Mouse (Mus musculus): ENCODE data around the gene Fam129b. TPM values are rescaled to one million over a fixed set of nuclear protein-coding genes. Genes with fewer than 3 reads are reported as not detected.

Fam129b gene
- total RNA-seq, 2 experiments from 2014 or later: 20.0 to 21.0 TPM

DNA sequence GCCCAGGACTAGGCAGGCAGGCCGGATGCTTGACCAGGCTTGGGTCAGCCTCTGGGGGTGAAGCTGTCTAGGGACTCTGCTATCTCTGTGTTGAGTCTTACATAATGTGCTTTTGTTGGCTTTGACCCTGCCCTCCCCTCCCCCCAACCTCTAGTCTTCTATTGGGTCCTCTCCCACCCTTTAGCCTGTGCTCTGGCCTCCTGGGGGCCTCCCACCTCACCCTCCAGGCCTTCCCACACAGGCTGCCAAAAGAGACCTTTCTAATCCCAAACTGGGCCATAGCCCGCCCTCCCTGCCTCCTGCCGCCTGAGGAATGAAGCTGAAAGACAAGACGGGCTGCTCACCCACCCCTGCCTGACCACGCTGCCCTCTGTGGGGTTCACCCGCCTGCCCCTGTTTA is 5.1 kb downstream of the Fam129b start:
- DNase-seq (ENCODE audit: low spot score in 2 of 2): no peak

DNA sequence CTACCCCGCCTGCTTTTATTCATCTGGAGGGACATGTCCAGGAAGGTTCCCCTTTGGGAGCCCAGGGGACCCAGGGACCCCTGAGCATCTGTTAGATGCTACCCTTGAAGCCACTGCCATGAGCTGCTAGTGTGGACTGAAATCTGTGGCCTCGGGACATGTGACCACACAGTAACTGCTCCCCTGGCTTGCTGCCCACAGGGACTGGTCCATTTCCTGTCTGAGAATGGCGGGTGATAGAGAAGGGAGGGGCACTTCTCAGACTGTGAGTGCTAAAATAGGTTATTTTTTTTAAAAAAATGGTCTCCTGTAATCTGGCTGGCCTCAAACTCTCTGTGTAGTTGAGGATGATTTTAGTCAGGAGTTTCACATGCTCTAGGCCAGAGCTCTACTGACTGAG is 5.8 kb downstream of the Fam129b start:
- DNase-seq (ENCODE audit: low spot score in 2 of 2): peak; percentile 64 to 70
- intact Hi-C loops (cut with DNase I): no loop called here

More for the DNA sequence above, 5.1 kb downstream of the Fam129b start:
- intact Hi-C loops (cut with DNase I): no loop called here

DNA sequence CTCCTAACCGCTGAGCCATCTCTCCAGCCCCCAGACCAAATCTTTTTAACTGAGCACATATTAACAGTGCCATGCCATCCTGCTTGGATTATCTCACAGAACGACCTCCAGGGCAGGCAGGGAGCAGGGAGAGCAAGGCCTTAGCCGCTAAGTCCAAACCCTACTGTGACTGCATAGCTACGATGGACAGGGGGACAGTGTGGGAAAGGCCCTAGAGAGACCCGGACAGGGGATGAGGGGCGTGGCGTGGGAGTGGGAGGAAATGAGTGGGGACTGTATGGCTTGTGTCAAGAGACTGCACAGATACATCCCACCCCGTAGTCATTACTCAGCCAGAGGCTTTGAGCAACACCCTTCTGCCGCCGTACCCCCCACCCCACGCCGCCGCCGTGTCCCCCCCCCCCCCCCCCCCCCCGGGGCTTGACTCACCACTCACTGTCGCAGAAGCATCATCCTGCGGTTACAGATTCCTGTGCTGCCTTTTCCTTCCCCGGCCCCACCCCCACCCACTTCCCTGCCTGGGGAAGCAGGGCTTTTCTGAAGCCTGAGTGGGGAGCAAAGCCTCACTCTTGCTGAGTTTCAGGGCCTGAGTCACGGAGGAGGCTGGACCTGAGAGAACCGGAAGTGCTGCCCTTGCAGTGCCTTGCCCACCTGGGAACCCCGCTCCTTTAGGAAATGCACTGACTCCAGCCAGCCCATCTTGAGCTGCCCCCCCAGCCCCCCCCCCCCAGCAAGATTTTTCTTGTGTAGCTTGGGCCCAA is 6.5 kb downstream of the Fam129b start:
- no peak for DNase-seq (ENCODE audit: low spot score in 2 of 2)
- intact Hi-C loops (cut with DNase I): no loop called here

GRCm38 (mm10) chr2:32884745-32885144 is 8.8 kb downstream of the Fam129b start:
- intact Hi-C loops (cut with DNase I): no loop called here
- no peak for DNase-seq (ENCODE audit: low spot score in 2 of 2)

DNA sequence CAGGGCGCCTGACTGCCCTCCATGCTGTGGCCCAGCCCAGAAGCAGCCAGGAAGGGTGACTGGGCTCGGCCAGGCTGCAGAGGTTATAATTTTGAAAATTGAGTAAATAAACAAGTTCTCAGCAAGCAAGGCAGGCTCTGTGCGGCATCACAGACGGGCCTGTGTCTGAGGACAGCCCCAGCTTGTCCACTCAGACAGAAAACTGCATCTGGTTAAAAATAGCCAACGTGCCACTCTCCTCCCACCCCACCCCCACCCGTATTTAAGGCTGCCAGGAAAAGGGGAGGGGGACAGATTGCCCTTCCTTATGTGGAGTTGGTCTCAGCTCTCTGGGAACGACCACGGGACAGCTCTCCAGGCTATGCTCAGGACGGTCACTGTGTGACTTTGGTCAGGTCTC is 12.1 kb downstream of the Fam129b start:
- intact Hi-C loops (cut with DNase I): no loop called here
- no peak for DNase-seq (ENCODE audit: low spot score in 2 of 2)

GRCm38 (mm10) chr2:32888551-32888950 is 12.6 kb downstream of the Fam129b start:
- intact Hi-C loops (cut with DNase I): no loop called here
- no peak for DNase-seq (ENCODE audit: low spot score in 2 of 2)

DNA sequence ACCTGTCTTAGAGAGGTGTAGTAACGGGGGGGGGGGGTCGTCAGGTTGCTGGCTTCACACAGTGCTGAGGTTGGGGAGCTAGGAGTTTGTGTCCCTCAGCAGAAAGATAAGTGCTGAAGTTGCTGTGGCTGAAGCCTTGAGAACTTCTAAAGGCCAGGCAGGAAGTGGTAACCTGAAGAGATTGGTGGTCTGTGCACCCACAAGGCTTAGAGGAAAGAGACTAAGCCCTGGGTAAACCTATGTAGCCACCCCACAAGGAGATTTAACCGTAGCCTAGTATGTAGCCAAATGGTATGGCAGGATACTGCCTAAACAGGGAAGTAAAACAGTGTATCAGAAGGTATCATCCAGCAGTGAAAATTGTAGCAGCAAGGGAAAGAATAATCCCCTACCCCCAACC is 14.4 kb downstream of the Fam129b start:
- no peak for DNase-seq (ENCODE audit: low spot score in 2 of 2)
- intact Hi-C loops (cut with DNase I): no loop called here

- intact Hi-C loops (cut with DNase I): no loop called here
- DNase-seq (ENCODE audit: low spot score in 2 of 2): no peak
Observed at GRCm38 (mm10) chr2:32891278-32891677, 15.4 kb downstream of the Fam129b start.

DNA sequence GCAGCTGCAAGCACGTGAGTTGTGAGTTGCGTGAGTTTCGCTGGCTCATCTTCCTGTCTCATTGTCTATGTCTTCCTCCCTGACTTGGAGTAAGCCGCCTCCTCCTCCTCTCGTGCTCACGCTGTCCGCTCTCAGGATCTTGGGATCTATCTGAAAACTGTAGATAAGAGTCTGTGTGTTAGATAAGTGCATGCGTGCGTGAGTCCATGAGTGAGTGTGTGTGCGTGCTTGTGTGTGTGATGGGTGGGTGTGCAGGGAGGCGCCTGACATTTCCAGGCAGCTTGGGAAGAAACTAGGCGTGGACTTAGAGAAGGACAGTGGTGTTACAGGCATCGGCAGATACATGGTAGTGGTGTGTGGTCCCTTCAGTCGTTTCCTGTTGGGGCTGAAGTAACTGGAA is 16.6 kb downstream of the Fam129b start:
- DNase-seq (ENCODE audit: low spot score in 2 of 2): no peak
- intact Hi-C loops (cut with DNase I): no loop called here

DNA sequence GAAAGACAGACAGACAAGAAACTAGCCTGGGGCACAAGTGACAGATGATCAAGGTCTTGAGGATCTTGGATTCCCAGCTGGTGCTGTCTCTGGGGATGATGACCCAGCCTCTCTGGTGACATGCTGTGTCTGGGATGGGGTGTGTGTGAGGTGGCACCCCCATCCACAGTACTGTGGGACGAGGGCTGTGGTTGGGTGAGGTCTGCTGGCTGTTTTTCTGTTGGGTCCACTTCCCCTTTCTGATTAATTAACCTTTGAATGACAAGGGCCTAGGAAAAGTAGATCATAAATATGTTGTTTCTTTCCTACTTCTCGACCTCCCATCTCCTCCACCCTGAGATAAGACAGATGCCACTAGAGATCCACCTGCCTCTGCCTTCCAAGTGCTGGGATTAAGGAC is 18.2 kb downstream of the Fam129b start:
- intact Hi-C loops (cut with DNase I): no loop called here
- DNase-seq (ENCODE audit: low spot score in 2 of 2): no peak

DNA sequence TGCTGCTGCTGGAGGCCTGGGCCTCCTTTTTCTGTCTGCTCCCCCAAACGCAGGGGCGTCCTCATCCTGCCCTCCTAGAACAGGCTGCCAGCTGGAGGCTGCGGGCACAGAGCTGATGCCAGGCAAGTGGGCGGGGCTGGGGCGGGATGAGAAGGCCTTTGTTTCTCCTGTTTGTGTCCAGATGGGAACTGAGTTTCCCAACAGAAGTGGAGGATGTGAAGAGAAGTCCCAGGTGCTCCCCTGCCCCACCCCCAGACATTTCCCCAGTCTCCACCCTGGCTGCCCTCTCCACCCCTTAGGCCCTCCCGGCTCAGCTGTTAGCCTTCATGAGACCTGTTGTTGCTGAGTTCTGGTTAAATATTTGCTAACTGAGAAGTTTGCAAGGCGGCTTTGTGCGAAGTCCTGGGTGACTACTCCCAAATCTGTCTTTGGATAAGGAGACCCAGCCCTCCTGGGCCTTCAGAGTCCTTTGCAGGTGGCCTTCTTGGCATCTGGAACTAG is 19.7 kb downstream of the Fam129b start:
- DNase-seq (ENCODE audit: low spot score in 2 of 2): no peak
- intact Hi-C loops (cut with DNase I): no loop called here

DNA sequence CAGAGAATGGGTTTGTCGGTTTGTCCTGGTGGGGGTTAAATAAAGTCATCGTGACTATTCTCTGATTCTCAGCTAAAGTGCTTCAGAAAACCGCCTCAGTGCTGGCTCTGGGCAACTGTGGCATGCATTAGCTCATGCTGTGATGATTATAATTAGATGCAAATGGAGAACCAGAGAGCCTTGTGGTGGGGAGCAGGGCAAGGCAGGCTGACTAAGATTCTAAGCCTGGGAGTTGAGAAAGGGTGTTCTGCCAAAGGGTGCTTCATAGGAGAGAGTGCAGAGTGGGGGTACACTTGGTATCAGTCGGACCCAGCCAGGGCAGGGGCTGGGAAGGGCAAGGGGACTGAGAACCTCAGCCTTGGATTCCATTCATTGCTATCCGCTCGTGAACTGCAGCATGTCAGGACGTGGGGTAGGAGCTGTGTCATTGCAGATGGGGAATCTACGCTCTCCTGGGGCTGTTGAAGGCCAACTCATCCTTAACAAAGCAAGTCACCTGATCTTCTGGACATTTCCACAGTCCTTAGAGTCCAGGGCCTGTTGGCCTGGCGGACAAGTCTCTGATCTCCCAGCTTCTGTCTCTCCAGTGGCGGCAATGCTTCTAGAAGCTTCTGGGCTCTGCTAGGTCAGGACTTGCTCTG is 20.7 kb downstream of the Fam129b start:
- no peak for DNase-seq (ENCODE audit: low spot score in 2 of 2)
- intact Hi-C loops (cut with DNase I): no loop called here

DNA sequence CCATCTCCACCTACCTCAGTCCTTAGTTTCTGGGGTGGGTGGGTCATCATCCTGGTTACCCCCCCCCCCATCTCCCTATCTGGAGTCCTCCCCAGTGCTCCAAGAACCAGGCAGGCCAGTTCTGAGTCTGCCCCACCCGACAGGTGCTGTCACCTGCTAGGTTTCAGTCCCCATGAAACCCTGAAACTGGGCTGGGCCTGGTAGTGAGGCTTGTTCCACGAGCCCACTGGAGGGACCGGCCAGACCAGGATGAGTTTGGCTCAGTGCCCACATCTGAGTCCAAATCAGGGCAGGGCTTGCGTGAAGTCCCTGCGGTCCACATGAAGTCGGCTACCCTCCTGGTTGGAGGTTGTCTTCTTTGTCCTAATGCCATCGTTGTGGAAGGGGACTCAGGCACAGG is 23.1 kb downstream of the Fam129b start:
- intact Hi-C loops (cut with DNase I): no loop called here
- DNase-seq (ENCODE audit: low spot score in 2 of 2): no peak

GRCm38 (mm10) chr2:32902126-32902525 is 26.2 kb downstream of the Fam129b start:
- intact Hi-C loops (cut with DNase I): no loop called here
- DNase-seq (ENCODE audit: low spot score in 2 of 2): no peak

DNA sequence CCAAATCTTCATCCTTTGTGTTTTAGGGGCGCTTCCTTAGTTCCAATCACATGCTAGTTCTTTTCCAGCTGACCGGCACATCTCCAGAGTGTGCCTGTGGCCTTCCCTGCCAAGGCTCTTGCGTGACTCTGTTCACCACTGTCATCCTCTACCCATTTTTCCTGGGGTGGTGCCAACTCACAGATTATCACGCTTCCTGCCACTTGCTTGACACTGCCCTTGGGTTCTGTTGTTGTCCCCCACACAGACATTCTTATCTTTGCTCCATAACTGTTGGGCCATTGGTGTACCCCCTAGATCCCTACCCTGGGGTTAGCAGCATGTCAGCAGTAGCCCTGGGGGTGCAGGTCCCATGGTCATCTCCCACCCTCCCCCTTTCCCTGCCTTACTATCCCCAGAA is 27.6 kb downstream of the Fam129b start:
- no peak for DNase-seq (ENCODE audit: low spot score in 2 of 2)
- intact Hi-C loops (cut with DNase I): no loop called here

GRCm38 (mm10) chr2:32904637-32905036 is 28.7 kb downstream of the Fam129b start:
- no peak for DNase-seq (ENCODE audit: low spot score in 2 of 2)
- intact Hi-C loops (cut with DNase I): no loop called here

DNA sequence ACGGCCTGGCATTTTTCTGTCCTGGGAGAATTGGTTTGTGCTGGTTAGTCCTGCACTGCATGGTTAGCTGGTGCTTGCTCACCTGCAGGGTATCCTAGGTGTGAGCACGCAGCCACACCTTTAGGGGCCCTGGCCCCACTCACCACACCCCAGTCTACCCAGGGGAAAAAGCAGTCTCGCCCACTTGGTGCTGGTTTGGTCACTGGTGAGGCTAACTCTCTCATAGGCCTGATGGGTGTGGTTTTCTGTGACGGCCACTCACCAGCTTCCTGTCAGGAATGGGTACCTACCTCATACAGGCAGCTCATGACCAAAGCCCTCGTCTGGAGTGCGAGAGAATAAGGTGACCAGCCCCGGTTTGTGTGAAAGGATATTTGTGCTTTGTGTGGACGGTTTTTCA is 29.4 kb downstream of the Fam129b start:
- DNase-seq (ENCODE audit: low spot score in 2 of 2): no peak
- intact Hi-C loops (cut with DNase I): no loop called here

DNA sequence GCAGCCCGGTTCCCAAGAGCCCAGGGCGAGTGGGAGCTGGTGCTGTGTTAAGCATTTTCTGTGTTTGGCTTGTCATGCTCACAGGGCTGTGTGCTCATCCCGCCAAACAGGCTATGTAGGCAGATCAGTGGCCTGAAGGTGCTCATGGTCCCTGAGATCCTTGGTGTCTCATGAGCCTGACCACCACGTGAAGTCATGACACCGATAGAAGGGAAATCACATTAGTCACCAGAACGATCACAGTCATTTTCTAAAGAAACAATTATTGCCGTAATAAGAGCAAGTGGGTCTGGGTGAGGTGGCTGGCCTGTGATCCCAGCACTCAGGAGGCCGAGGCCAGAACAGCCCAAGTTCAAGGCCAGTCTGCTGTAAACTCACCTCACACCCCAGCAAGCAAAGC is 31.5 kb downstream of the Fam129b start:
- intact Hi-C loops (cut with DNase I): no loop called here
- DNase-seq (ENCODE audit: low spot score in 2 of 2): no peak

DNA sequence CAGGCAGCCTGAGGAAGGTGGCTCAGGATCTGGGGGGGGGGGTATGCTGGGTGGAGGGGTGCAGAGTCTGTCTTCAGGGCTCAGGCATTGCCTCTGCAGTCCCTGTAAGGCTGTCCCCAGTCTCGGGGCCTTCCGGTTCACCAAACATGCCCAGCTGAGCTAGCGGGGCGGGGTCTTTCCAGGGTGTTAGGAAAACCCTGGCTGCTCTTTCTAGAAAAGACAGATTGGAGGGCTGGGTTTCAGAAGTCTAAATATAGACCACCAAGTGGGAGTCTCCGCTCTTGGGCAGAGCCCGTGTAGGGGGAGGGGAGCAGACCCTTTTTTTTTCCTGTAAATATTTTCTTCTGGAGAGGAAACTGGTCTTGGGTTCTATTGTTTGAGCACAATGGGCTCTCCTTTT is 32.4 kb downstream of the Fam129b start:
- peak; percentile 58 to 77 for DNase-seq (ENCODE audit: low spot score in 2 of 2)
- intact Hi-C loops (cut with DNase I): no loop called here

DNA sequence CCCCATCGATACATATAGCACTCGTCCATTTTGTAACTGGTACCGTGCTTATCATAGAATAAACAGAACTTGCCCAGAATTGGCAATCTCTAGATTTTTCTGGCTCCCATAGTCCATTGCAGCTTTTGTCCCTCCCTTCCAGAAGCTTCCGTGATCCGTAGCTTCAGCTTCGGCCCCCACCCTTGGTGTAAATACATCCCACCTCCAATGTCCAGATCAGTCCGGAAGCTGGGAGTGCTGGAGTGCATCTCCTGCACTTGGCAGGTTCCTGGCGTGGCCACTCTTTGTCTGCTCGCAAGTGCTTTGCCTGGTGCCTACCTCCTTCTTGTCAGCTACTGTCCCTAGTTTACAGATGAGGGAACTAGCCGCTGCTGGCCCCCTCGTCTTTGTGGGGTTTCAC is 32.9 kb downstream of the Fam129b start:
- no peak for DNase-seq (ENCODE audit: low spot score in 2 of 2)
- intact Hi-C loops (cut with DNase I): no loop called here

DNA sequence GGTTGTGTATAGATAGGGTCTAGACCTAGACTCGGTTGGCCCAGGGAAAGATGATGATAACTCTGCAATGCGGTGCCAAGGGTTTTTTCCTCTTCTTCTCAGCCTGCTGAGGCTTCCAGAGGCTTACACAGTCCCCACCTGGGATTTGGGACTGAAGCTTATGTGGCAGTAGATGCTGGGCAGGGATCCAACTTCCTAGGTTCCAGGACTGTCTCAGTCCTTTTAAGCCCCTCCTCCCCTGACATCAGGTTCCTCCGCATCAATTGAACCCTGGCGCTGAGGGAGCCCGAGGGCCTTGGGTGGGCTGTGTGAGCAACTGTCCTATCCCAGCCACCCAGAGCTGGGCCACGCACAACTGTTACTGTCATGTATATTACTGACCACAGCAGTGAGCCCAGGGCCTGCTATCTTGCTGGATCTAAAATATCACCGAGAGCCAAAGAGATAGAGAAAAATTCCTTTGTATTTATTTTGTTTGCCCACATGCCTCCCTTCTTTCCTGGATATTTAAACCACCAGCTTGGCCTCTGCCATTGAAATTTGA is 35.8 kb downstream of the Fam129b start:
- intact Hi-C loops (cut with DNase I): loop anchor here (2.0 to 5.0 kb wide), 2 partner anchors 34 to 47 kb away; partner anchors contain the start of gene Fam129b
- no peak for DNase-seq (ENCODE audit: low spot score in 2 of 2)

Data from left cerebral cortex, postnatal 14 days (tissue).